Mouse (Mus musculus) lung, adult 2 months (tissue): ENCODE data around the gene Prr5l.

ENCODE experiments used
- CTCF ChIP-seq: fragments of 200-500 bp; IDR thresholded peaks from 2 replicates; pipeline ENCODE4 v1.5.1; 2011; ENCODE audit warnings: mild to moderate bottlenecking, low read length, control low read depth; ENCODE audit not compliant: insufficient read depth
- POLR2A ChIP-seq: fragments of 200-500 bp; IDR thresholded peaks from 2 replicates; pipeline ENCODE4 v1.6.1; 2011; ENCODE audit warnings: low read depth, mild to moderate bottlenecking, control low read depth, low read length, borderline replicate concordance; ENCODE audit errors: extremely low read depth

DNA sequence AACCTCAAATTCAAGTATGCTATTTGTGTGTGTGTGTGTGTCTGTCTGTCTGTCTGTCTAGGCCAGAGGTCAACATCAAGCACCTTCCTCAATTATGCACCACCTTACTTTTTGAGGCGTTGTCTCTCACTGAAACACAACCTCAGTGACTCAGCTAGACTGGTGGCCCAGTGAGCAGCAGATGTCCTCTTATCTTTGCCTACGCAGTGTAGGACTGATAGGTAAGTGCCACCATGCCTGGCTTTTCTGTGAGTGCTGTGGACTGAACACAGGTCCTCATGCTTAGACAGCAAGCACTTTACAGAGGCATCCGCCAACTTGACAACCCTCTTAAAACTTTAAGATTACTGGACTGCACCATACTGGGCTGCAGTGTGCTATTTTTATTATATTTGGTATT, 214.1 kb downstream of the Prr5l start:
- TF ChIP-seq CTCF, result no peak
- TF ChIP-seq POLR2A, result no peak
